Mouse (Mus musculus) cerebellum, postnatal 10 days (tissue): ENCODE data around the gene Ifna4.

ENCODE experiments used
- DNase-seq, 2 experiments: peaks; one replicate each; pipeline ENCODE4 v3.0.0; 2021; ENCODE audit warnings: mixed read lengths in 2 of 2

Ifna4 gene

GRCm38 (mm10) chr4:88867366-88867925 lies 25.8 kb downstream of the Ifna4 start:
- peak; percentile 86 to 88 for DNase-seq

- DNase-seq = peak; percentile 43 to 45
These were observed 26.6 kb downstream of the Ifna4 start for GRCm38 (mm10) chr4:88867926-88868911.

DNA sequence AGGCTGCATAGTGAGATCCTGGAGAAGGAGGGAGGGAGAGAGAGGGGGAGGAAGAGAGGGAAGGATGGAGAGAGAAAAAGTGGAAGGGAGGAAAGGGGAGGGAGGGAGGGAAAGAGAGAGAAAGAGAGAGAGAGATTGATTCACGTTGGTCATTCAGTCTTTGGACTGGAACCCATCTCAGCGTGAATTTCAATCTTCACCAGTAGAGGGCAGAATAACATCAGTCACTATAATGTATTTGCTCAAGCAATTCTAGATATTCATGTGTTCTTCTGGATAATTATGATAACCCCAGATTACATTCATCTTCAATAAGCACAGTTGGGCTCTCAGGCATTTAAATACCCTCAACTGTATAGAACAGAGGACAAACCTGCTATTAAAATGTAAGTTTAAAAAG lies 31.0 kb downstream of the Ifna4 start:
- peak; percentile 63 to 73 for DNase-seq

DNA sequence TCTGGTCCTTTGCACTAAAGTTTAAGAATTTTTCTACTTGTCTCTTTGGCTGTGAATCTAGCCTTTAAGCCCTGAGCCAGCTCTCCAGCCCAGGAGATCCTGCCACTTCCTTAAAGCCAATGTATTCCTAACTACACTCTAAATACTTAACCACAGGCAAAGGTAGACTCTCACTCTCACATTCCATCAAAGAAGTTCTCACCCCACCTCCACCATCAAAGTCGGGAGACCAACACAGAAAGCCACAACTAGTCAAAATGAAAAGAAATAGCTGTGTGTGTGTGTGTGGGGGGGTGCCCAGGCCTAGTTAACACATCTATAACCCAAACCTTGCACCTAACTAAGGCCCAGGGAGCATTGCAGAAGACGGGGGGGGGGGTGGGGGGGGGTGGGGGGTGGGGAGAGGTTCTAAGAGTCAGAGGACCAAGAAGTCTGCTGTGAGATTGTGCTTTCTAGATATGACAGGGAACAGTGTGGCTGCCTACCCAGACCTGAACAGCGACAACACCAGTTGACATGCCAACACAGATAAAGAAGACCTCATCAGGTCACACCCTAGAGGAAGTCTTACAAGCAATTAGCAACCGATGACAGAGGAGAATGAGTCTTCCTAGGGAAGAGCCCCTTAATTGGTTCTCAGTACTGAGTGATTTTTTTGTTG lies 33.9 kb downstream of the Ifna4 start:
- DNase-seq = no peak

- DNase-seq = no peak
These were observed 34.9 kb downstream of the Ifna4 start for GRCm38 (mm10) chr4:88876520-88876919.

GRCm38 (mm10) chr4:88878246-88878645 lies 36.6 kb downstream of the Ifna4 start:
- peak in 1 of 2 experiments; percentile 11 for DNase-seq

- no peak for DNase-seq
These were observed 37.1 kb downstream of the Ifna4 start for GRCm38 (mm10) chr4:88878772-88879171.

GRCm38 (mm10) chr4:88880101-88880500 lies 38.4 kb downstream of the Ifna4 start, which contains the start of gene Ifne:
TSS of gene Ifne (minus strand) at chr4:88880201.
- DNase-seq = no peak

- DNase-seq = no peak
These were observed 46.6 kb downstream of the Ifna4 start for GRCm38 (mm10) chr4:88888236-88888635.
